Mouse (Mus musculus) 416B (cell line): ENCODE data around the gene Nppa.
"Not testable (repeated sequence)": the region's sequence is repeated elsewhere in the genome, so short reads cannot be mapped to it uniquely, and the experiment has no call there.

Experiments
- DNase-seq: peaks from one replicate; pipeline ENCODE4 v3.0.0; 2011; ENCODE audit warnings: low read depth

Gene Nppa

GRCm38 (mm10) chr4:148011332-148011731 lies 10.8 kb downstream of the Nppa start:
- DNase-seq = no peak

- no peak for DNase-seq
These were observed 11.7 kb downstream of the Nppa start for GRCm38 (mm10) chr4:148012216-148012615.

GRCm38 (mm10) chr4:148015418-148015817 lies 14.9 kb downstream of the Nppa start:
- DNase-seq = peak; percentile 13

GRCm38 (mm10) chr4:148016981-148017380 lies 16.5 kb downstream of the Nppa start:
- no peak for DNase-seq

- DNase-seq = no peak
These were observed 17.9 kb downstream of the Nppa start for GRCm38 (mm10) chr4:148018410-148018809.

- DNase-seq = no peak
These were observed 23.5 kb downstream of the Nppa start for GRCm38 (mm10) chr4:148024003-148024402.

GRCm38 (mm10) chr4:148029297-148029696 lies 28.8 kb downstream of the Nppa start:
- no peak for DNase-seq

- no peak for DNase-seq
These were observed 30.0 kb downstream of the Nppa start for GRCm38 (mm10) chr4:148030506-148030905.

GRCm38 (mm10) chr4:148033858-148034410 lies 33.4 kb downstream of the Nppa start:
- DNase-seq = peak; percentile 84

- no peak for DNase-seq
These were observed 34.9 kb downstream of the Nppa start for GRCm38 (mm10) chr4:148035440-148035839.

GRCm38 (mm10) chr4:148038079-148038599 lies 37.6 kb downstream of the Nppa start:
- DNase-seq = no peak

- peak; percentile 99 for DNase-seq
These were observed 38.2 kb downstream of the Nppa start, which contains the start of the genes Clcn6 and Mthfr for GRCm38 (mm10) chr4:148038600-148039253. Gene Clcn6 (minus strand): TSS chr4:148038821. Gene Mthfr (plus strand): TSS chr4:148039077.

GRCm38 (mm10) chr4:148039254-148040028 lies 38.9 kb downstream of the Nppa start:
- peak; percentile 43 for DNase-seq

GRCm38 (mm10) chr4:148040029-148040830 lies 39.7 kb downstream of the Nppa start:
- DNase-seq = no peak

GRCm38 (mm10) chr4:148040933-148041610 lies 40.5 kb downstream of the Nppa start:
- no peak for DNase-seq

- DNase-seq = no peak
These were observed 41.2 kb downstream of the Nppa start for GRCm38 (mm10) chr4:148041611-148042191.

GRCm38 (mm10) chr4:148043327-148043726 lies 42.8 kb downstream of the Nppa start:
- DNase-seq = not testable (repeated sequence)

GRCm38 (mm10) chr4:148044113-148044512 lies 43.6 kb downstream of the Nppa start:
- no peak for DNase-seq

- peak; percentile 86 for DNase-seq
These were observed 46.0 kb downstream of the Nppa start for GRCm38 (mm10) chr4:148046450-148047031.

- not testable (repeated sequence) for DNase-seq
These were observed 49.9 kb downstream of the Nppa start for GRCm38 (mm10) chr4:148050396-148050914.
